Mouse (Mus musculus) lung, postnatal 14 days (tissue): Measurements from ENCODE around the gene Olfr1097.

Experiments
- DNase-seq: peaks from one replicate; pipeline ENCODE4 v3.0.0; 2021

Olfr1097 gene

GRCm38 (mm10) chr2:86892116-86892515 lies at the start of gene Olfr1097:
Olfr1097 (minus strand) TSS chr2:86892216.
- DNase-seq = no peak

- no peak for DNase-seq
These were observed 34.5 kb upstream of the Olfr1097 start for GRCm38 (mm10) chr2:86926557-86926956.

- DNase-seq = no peak
These were observed 32.4 kb upstream of the Olfr1097 start, which contains the start of gene Olfr1098 for GRCm38 (mm10) chr2:86924445-86924844. Olfr1098 (minus strand) TSS chr2:86924545.

- DNase-seq = no peak
These were observed 13.6 kb upstream of the Olfr1097 start for GRCm38 (mm10) chr2:86905647-86906046.

GRCm38 (mm10) chr2:86874702-86875101 lies 17.3 kb downstream of the Olfr1097 start, which contains the start of gene Gm13723:
Gm13723 (minus strand) TSS chr2:86874802.
- no peak for DNase-seq

GRCm38 (mm10) chr2:86851596-86851995 lies 40.4 kb downstream of the Olfr1097 start, which contains the start of gene Olfr1095:
Olfr1095 (minus strand) TSS chr2:86851696.
- DNase-seq = no peak
